Mouse (Mus musculus): ENCODE results near the gene Stra6. TPM values are rescaled to one million over a fixed set of nuclear protein-coding genes. Genes with fewer than 3 reads are reported as not detected.

The Stra6 gene
- polyA plus RNA-seq, 1 experiment: 5.8 TPM

- 41% methylated on average over 4 of the region's 4 CpGs for WGBS
- DNase-seq (ENCODE audit: low read depth, low spot score): no peak
These were observed 28.2 kb downstream of the Stra6 start for GRCm38 (mm10) chr9:58091623-58092425.

DNA sequence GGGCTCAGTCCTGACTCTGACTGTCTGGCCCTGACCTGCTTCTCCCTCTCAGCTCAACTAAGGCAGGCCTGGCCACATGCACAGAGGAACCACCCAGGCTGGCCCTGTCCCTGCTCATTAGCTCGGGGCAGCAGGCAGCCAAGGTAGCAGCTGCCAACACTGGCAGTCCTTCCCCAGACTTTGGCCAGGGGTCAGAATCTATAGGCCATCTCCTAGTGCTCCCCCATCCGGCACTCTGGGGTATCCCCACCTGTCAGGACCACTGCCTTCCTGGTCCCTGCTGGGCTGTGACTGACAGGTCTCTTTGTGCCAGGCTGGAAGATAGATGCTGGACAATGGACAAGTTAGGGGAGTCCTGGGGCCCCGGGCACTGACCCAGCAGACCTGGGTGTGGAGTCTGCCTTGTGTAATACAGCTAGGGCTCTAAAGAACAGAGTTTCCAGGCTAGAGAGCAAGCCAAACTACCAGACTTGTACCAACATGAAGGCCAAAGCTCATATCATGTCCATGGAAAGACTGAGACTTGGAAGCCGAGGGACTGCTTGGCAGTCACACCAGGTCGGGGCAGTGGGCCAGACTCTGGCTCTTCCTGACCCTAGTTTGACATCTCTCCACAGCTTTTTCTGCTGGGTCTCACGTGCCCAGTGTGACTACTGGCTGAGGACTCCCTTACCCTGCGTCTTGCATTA is 29.1 kb downstream of the Stra6 start:
- no peak for DNase-seq (ENCODE audit: low read depth, low spot score)
- 53% methylated on average over 7 of the region's 7 CpGs for WGBS

- no peak for DNase-seq (ENCODE audit: low read depth, low spot score)
- 63% methylated on average over 3 of the region's 3 CpGs for WGBS
These were observed 30.2 kb downstream of the Stra6 start for GRCm38 (mm10) chr9:58093776-58094175.

DNA sequence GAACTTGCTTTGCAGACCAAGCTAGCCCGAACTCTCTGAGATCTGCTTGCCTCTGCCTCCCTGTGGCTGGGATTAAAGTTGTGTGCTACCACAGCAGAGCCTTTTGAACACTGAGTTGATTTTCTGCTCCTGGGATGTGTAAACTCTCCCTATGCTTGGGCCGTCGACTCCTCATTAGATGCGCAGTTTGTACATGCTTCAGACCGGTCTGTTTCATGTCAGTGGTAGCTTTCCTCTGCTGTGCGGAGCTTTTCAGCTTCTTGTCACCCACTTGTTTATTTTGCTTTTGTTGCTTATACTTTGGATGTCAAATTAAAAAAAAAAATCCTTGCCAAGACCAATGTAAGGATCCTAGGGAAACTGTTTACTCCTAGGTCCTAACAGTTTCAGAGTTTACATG is 32.4 kb downstream of the Stra6 start:
- 78% methylated on average over 6 of the region's 6 CpGs for WGBS
- no peak for DNase-seq (ENCODE audit: low read depth, low spot score)

DNA sequence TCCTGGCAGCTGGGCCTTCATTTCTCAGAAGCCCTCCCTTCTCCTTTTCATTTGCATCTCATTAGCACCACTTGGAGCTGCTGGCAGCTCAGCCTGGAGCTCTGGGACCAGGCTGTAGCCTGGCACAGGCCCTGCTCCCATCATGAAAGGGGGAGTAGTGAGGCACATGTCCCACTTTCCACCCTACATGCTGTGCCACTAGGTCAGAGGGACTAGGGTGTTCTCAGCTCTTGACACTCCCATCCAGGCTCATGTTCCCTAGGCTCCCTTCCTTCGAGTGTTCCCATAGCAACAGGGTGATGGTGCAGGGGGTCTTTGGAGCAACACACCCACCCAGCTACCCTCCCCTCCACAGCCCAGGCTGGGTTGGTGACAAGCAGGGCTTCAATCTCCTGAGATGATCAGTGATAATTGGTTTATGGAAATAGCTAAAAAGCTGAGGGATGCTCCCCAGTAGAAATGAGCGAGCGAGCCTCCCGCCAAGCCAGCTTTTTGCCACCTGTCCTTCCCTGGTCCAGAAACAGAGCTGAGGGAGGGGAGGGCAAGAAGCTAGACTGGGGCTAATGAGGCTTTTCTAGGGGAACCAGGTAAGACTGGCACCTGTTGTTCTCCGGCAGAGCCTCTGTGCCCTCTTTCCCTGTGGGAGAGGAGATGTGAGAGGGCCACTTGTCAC is 33.2 kb downstream of the Stra6 start:
- WGBS: 82% methylated on average over 5 of the region's 5 CpGs
- DNase-seq (ENCODE audit: low read depth, low spot score): no peak

DNA sequence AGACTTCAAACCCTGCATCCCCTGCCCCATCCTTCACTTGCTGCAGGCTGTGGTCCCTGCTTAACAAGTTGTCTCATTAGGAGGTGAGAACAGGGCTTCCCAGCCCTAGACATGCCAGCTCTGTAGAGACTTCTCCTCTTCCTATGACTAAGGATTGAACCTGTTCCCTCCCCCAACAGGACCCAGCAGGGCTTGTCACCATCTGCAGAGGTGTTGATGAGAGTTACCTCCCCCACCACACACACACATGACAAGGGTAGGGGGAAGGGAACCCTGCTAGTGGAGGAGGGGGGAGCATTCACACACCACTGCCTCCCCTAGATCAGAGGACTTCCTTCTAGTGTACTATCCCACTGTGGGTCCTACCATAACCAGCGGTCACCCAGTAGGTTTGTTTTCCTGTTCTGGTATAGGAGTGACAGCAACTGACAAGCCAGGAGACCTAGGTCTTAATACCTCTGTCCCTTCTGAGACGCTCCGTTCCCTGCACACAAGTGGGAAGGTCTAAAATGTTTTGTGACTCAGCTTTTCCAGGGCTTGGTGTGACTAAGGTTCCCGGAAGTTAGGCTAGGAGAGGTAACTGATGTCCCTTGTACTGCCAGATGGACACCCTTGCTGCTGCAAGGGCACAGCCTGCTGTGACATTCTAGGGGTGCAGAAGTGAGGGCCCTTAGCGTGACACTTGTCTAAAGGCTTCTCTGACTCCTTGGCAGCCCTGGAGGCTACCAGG is 36.4 kb downstream of the Stra6 start:
- DNase-seq (ENCODE audit: low read depth, low spot score): no peak
- 63% methylated on average over 5 of the region's 5 CpGs for WGBS

GRCm38 (mm10) chr9:58102013-58102412 is 38.4 kb downstream of the Stra6 start:
- WGBS: 70% methylated on average over 4 of the region's 4 CpGs
- no peak for DNase-seq (ENCODE audit: low read depth, low spot score)

DNA sequence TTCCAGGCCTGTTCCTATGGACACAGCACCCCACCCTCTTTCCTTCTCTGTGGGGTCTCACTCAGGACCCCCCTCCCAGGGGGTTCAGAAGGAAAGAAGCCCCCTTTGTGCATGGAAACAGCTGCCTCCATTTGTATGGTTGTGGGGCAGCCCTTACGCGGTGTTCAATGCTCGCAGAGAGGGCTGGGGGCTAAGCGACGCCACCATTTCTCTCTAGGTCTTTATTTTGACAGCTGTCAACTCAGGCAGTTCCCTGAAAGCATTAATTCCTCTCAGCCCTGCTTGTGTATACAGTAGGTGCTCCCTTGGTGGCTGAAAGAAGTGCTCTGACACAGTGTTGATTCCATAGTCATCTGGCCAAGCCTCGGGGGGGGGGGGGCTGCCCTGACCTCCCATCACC is 40.1 kb downstream of the Stra6 start:
- 73% methylated on average over 6 of the region's 6 CpGs for WGBS

GRCm38 (mm10) chr9:58105595-58106169 is 42.1 kb downstream of the Stra6 start:
- no peak for DNase-seq (ENCODE audit: low read depth, low spot score)
- 55% methylated on average over 15 of the region's 15 CpGs for WGBS

More for the DNA sequence above, 40.1 kb downstream of the Stra6 start:
- no peak for DNase-seq (ENCODE audit: low read depth, low spot score)

GRCm38 (mm10) chr9:58107494-58107893 is 43.9 kb downstream of the Stra6 start:
- DNase-seq (ENCODE audit: low read depth, low spot score): no peak
- 67% methylated on average over 5 of the region's 5 CpGs for WGBS

DNA sequence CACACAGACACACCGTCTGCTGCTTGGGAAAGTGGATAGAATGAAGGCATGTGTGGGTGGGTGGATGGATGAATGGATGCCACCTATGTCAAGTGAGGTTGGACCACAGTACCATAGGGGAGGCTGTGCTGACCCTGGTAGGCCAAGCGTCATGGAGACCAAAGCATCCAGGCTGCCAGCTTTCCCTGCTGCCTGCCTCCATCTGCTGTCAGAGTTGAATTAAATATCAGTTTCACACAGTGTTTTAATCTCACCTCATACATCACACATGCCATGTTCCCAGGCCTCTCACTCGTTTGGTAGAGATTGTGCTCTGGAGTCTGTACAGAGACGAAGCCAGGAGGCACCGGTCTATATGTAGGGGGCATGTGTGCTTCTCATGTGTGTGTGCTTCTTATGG is 47.2 kb downstream of the Stra6 start:
- DNase-seq (ENCODE audit: low read depth, low spot score): no peak
- WGBS: 82% methylated on average over 5 of the region's 5 CpGs

- WGBS: 61% methylated on average over 6 of the region's 6 CpGs
- no peak for DNase-seq (ENCODE audit: low read depth, low spot score)
These were observed 47.8 kb downstream of the Stra6 start for GRCm38 (mm10) chr9:58111431-58111830.

DNA sequence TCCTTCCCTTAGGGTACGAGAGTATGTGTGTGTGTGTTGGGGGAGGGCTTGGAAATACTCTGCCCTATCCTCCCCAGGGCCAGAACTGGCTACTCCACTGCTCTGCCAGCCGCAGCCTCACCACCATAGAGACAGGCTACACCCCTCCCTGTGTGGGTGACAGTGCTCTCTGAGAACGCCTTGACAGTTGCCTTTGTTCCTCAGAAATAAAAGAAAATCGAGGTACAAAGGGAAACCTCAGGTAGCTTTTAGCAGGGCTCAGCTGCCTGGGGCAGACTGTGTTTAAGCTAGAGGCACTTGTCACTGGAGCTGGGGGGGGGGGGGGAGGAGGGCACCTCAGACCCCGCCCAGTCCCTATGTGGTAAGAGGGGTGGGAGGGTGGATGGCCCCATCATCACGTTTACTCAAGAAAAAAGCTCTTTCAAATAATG is 48.7 kb downstream of the Stra6 start:
- 59% methylated on average over 6 of the region's 6 CpGs for WGBS
- no peak for DNase-seq (ENCODE audit: low read depth, low spot score)

GRCm38 (mm10) chr9:58112866-58113278 is 49.3 kb downstream of the Stra6 start:
- no peak for DNase-seq (ENCODE audit: low read depth, low spot score)
- 46% methylated on average over 6 of the region's 6 CpGs for WGBS

GRCm38 (mm10) chr9:58113279-58113884 is 49.8 kb downstream of the Stra6 start:
- DNase-seq (ENCODE audit: low read depth, low spot score): no peak
- 17% methylated on average over 22 of the region's 22 CpGs for WGBS

GRCm38 (mm10) chr9:58114019-58114418 is 50.4 kb downstream of the Stra6 start:
- no peak for DNase-seq (ENCODE audit: low read depth, low spot score)

DNA sequence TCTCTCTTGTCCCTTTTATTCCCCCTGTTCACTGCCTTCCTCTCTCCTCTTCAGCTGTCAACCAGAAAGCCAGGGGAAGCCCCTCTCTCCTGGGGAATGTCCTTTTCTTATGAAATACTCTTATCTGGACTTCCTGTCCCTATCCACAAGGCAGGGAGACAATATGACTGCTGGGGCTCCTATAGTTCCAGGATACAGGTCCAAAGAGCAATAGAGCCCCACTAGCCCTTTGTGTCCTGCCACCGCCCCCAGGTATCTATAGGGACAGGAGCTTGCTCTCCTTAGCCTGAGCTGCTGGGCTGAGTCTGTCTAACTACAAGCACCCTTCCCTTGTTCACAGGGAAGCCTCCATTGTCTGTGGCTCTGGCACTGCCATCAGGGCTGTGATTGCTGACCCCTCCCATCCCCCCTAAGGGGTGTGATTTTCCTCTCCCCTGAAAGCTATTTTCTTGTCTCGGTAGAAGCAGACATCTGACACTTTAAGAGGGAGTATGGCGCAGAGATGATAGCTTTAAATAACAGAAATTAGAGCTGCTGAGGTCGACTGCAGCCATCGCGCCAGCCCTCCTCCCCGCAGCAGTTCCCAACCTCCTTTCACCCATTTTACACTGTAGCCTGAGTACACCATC is 51.8 kb downstream of the Stra6 start:
- no peak for DNase-seq (ENCODE audit: low read depth, low spot score)
- WGBS: 81% methylated on average over 7 of the region's 7 CpGs

More at GRCm38 (mm10) chr9:58114019-58114418, 50.4 kb downstream of the Stra6 start:
- 29% methylated on average over 9 of the region's 9 CpGs for WGBS

- WGBS: 45% methylated on average over 7 of the region's 7 CpGs
- no peak for DNase-seq (ENCODE audit: low read depth, low spot score)
These were observed 52.5 kb downstream of the Stra6 start for GRCm38 (mm10) chr9:58116024-58116651.

Measured in large intestine, adult 2 months (tissue).